Mouse (Mus musculus): Measurements from ENCODE around the gene Parn.

Parn gene

DNA sequence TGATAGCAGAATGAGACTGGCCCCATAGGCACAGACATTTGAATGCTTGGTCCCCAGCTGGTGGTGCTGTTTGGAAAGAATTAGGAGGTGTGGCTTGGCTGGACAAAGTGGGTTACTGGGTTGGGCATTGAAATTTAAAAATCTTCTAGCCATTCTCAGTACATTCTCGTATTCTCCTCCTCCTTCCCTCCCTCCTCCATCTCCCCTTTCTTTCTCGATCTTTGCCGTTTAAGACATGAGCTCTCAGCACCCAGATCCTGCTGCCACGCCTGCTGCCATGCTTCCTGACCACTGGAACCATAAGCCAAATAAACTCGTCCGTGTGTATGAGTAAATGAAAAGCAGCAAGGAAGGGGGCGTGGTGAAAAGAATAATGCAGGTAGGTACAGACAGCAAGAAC lies 111.5 kb downstream of the Parn start:
- no peak for DNase-seq (ENCODE audit: low spot score in 2 of 2)

- DNase-seq (ENCODE audit: low spot score in 2 of 2): no peak
These were observed 117.3 kb downstream of the Parn start for GRCm38 (mm10) chr16:13550667-13551066.

GRCm38 (mm10) chr16:13549976-13550375 lies 118.0 kb downstream of the Parn start:
- no peak for DNase-seq (ENCODE audit: low spot score in 2 of 2)

GRCm38 (mm10) chr16:13541816-13542215 lies 126.2 kb downstream of the Parn start:
- no peak for DNase-seq (ENCODE audit: low spot score in 2 of 2)

GRCm38 (mm10) chr16:13541121-13541747 lies 126.7 kb downstream of the Parn start:
- DNase-seq (ENCODE audit: low spot score in 2 of 2): no peak

DNA sequence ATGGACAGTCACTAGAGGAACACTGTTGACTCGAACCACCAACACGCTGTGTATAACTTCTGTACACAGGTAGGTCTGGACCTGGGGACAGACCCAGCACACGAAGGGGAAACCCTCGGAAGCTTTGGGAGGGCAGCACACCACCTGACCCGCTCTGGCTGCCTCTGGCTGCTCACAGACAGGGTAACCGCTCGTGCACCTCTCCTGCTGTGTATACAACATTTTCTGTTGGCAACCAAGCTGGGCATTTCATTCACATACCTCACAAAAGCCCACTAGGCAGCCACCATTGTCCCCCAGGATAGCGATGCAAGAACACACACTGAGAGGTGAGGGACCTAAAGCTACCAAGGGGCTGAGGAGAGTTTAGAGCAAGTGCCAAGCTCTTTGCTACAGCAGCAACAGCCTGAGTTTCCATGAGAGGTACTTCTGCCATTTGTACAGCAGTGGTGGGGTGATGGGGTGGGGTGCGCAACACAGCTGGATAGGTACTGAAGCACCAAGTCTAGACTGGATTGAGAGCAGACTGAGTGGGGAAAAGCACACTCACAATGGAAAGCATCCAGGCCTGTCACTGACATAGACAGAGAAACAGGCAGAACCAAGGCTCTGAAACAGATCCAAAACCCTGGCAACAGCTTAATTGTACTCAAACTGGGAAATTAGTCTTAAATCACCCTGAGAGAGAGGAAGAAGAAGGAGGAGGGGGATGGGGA lies 128.9 kb downstream of the Parn start:
- DNase-seq (ENCODE audit: low spot score in 2 of 2): no peak

GRCm38 (mm10) chr16:13538213-13538932 lies 129.6 kb downstream of the Parn start:
- DNase-seq (ENCODE audit: low spot score in 2 of 2): peak in 1 of 2 experiments; percentile 56

DNA sequence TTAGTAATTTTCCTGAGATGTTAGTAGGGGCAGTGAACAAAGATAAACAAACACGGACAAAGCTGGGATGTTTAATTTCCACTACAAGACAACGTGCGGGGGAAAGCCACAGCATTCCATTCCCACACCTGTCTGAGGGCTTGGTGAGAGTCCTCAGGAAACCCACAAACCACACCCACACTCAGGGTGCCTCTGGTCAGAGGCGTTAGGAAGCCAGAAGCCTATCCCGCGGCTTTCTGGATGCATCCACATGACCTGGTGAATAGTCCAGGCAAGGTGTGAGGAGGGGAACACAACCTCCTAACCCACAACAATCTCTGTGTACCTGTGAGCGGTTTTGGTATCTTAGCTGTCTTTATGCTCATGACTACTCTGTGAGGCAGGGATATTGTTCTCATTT lies 131.6 kb downstream of the Parn start:
- no peak for DNase-seq (ENCODE audit: low spot score in 2 of 2)

DNA sequence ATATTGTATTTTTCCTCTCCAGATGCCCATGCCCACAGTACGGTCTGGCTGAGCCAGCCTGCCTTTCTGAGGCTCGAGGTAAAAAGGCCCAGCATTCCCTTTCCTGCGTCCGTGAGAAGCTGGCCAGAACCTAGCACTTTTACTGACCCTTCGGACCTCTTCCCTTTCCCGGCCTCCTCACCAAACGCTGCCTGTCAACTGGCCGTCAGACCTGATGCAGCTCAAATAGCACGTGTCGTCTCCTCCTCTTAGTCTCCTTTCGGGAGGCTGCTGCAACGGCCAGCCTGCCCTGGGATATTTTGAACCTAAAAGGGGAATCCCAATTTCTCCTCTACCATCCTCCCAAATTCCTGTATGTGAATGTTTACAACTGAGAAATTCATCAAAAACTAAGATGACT lies 132.1 kb downstream of the Parn start:
- no peak for DNase-seq (ENCODE audit: low spot score in 2 of 2)

DNA sequence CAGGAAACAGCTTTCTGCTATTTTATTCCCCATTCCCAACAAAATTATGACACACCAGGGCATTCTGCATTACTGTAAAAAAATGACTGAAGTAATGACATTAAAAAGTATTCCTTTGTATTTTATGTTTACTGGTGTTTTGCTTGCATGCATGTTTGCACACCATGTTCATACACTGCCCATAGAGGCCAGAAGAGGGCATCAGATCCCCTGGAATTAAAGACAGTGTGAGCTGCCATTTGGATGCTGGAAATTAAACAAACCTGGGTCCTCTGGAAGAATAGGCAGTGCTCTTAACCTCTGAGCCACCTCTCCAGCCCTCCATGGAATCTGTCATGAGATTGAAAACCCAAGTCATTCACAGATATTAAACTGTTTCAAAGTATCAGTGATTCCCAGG lies 135.1 kb downstream of the Parn start:
- no peak for DNase-seq (ENCODE audit: low spot score in 2 of 2)

DNA sequence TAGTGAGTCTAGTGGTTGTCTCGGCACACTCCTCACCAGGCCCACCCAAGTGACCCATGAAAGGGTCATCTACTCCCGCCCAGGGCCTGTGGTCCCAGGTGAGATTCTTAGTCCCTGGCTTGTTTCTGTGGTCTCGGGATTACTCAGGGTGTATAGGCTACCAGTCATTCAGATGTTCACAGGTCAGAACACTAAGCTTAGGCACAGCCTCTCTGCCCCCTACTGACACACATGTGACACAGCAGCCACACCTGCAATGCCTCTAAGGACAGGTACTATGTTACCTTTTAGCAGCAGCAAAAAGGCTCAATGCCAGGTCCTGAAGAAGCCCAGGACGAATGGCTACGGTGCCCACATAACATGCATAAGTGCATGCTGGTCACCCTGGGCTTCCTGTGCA lies 136.7 kb downstream of the Parn start:
- DNase-seq (ENCODE audit: low spot score in 2 of 2): no peak

- no peak for DNase-seq (ENCODE audit: low spot score in 2 of 2)
These were observed 146.6 kb downstream of the Parn start for GRCm38 (mm10) chr16:13521359-13521758.

- peak; percentile 26 to 58 for DNase-seq (ENCODE audit: low spot score in 2 of 2)
These were observed 147.7 kb downstream of the Parn start for GRCm38 (mm10) chr16:13520301-13520700.

GRCm38 (mm10) chr16:13516214-13516613 lies 151.8 kb downstream of the Parn start:
- DNase-seq (ENCODE audit: low spot score in 2 of 2): no peak

- DNase-seq (ENCODE audit: low spot score in 2 of 2): no peak
These were observed 152.4 kb downstream of the Parn start for GRCm38 (mm10) chr16:13515524-13515923.

DNA sequence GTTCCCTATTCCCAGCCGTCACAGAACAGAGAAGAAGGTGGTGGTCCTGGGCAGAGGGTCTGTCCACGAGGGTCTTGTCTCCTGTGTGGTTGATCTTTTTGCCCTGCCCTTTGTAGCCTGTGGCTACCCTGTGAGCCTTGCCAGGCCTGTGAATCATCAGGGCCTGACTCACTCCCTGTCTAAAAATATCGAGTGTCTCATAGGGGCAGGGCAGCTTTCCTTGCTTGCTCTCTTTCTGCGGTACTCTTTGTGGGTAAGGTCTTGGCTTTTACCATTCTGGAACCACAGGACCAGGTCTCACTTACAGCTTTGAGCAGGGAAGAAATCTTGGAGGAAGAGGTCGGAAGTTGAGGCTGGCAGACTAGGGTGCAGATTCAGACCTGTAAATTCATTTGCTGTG lies 162.9 kb downstream of the Parn start:
- no peak for DNase-seq (ENCODE audit: low spot score in 2 of 2)

- DNase-seq (ENCODE audit: low spot score in 2 of 2): no peak
These were observed 163.5 kb downstream of the Parn start for GRCm38 (mm10) chr16:13504476-13504875.

- DNase-seq (ENCODE audit: low spot score in 2 of 2): no peak
These were observed 169.0 kb downstream of the Parn start for GRCm38 (mm10) chr16:13498923-13499322.

GRCm38 (mm10) chr16:13493981-13494380 lies 174.0 kb downstream of the Parn start:
- DNase-seq (ENCODE audit: low spot score in 2 of 2): no peak

DNA sequence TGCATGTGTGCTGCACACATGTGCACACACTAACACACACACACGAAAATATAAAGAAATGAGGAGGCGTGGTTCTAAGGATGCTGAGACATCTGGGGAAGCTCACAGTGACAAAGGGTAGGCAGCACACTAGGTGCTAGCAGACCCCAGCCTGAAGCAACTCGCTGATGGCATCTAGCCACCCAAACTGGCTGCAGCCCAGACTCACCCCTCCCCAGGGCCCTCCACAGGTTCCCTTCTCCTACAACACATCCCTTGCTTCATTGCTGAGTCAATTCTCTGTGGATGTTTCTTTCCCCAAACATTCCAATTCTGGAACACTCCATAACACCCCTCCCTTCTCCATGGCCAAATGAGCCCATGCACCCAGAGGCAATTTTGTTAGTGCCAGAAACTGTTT lies 175.0 kb downstream of the Parn start:
- no peak for DNase-seq (ENCODE audit: low spot score in 2 of 2)

DNA sequence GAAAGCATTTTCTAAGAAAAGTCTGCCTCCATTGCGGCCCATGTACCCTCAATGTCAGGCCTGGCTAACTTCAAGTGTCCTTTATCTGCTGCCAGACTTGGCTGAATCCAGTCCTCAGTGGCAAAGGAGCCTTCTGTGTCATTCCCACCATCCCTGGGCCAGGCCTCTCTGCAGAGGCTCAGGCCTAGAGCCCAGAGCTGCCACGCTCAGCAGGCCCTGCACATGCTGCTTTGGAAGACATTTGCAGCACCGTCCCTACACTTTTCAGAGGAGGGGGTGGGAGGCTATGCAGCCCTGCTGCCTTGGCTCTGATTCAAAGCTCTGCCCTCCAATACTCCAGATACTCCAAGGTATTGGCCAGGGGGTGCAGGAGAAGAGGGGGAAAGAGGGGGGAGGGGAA lies 176.2 kb downstream of the Parn start:
- no peak for DNase-seq (ENCODE audit: low spot score in 2 of 2)

Data from right cerebral cortex, postnatal 36 days (tissue).